Mouse (Mus musculus) forebrain, embryonic 11.5 days (tissue): Measurements from ENCODE around the gene Kif24. TPM values are rescaled to one million over a fixed set of nuclear protein-coding genes. Genes with fewer than 3 reads are reported as not detected.

ENCODE experiments used
- ATAC-seq: fragments of 200-750 bp; cut with Nextera tagmentation; replicated peaks from 2 replicates; pipeline ENCODE4 v1.8.0; 2017; ENCODE audit warnings: moderate TSS enrichment; ENCODE audit not compliant: low FRiP score
- DNase-seq: peaks from one replicate; pipeline ENCODE4 v3.0.0-alpha.2; 2017; ENCODE audit warnings: low spot score
- H3K27ac ChIP-seq: fragments of 300-500 bp; sonication (generic); 2 replicates; pipeline ENCODE4 v1.5.1; 2014; ENCODE audit warnings: low read depth, low read length
- H3K27me3 ChIP-seq: fragments of 300-500 bp; sonication (generic); 2 replicates; pipeline ENCODE4 v1.6.1; 2014; ENCODE audit warnings: mild to moderate bottlenecking, low read length, mixed read lengths; ENCODE audit not compliant: control insufficient read depth, insufficient read depth
- H3K36me3 ChIP-seq: fragments of 300-500 bp; sonication (generic); 2 replicates; pipeline ENCODE4 v1.6.1; 2014; ENCODE audit warnings: mild to moderate bottlenecking, low read length, moderate library complexity, mixed read lengths; ENCODE audit not compliant: control insufficient read depth, insufficient read depth
- H3K4me1 ChIP-seq: fragments of 300-500 bp; sonication (generic); replicated peaks from 2 replicates; pipeline ENCODE4 v1.6.1; 2014; ENCODE audit warnings: low read length, mixed read lengths; ENCODE audit not compliant: control insufficient read depth, insufficient read depth
- H3K4me2 ChIP-seq: fragments of 300-500 bp; sonication (generic); 2 replicates; pipeline ENCODE4 v1.6.1; 2014; ENCODE audit warnings: low read depth, mild to moderate bottlenecking, low read length, moderate library complexity, mixed read lengths; ENCODE audit not compliant: severe bottlenecking
- H3K4me3 ChIP-seq: fragments of 300-500 bp; sonication (generic); 2 replicates; pipeline ENCODE4 v1.5.1; 2014; ENCODE audit warnings: low read depth, low read length
- H3K9ac ChIP-seq: fragments of 300-500 bp; sonication (generic); 2 replicates; pipeline ENCODE4 v1.6.1; 2014; ENCODE audit warnings: low read length
- H3K9me3 ChIP-seq: fragments of 300-500 bp; sonication (generic); 2 replicates; pipeline ENCODE4 v1.6.1; 2016; ENCODE audit warnings: low read length, mixed read lengths; ENCODE audit not compliant: control insufficient read depth
- WGBS: fragments of 180-500 bp; shearing (Covaris S2); extraction: QIAGEN DNeasy Blood & Tissue Kit; methylation state at CpG from one replicate; pipeline ENCODE4 v1.1.7; 2014; 5-methylcytosine and 5-hydroxymethylcytosine counted together
- polyA plus RNA-seq: library from polyadenylated mRNA; unstranded; fragments of >200 nt; fragmentation: Nextera tagmentation; extraction: Ambion mirVana; gene quantifications from 2 replicates; pipeline ENCODE4 v1.2.1, GENCODE M21; 2014

Gene Kif24
- polyA plus RNA-seq, 1 experiment from 2014 or later: 15.8 TPM

DNA sequence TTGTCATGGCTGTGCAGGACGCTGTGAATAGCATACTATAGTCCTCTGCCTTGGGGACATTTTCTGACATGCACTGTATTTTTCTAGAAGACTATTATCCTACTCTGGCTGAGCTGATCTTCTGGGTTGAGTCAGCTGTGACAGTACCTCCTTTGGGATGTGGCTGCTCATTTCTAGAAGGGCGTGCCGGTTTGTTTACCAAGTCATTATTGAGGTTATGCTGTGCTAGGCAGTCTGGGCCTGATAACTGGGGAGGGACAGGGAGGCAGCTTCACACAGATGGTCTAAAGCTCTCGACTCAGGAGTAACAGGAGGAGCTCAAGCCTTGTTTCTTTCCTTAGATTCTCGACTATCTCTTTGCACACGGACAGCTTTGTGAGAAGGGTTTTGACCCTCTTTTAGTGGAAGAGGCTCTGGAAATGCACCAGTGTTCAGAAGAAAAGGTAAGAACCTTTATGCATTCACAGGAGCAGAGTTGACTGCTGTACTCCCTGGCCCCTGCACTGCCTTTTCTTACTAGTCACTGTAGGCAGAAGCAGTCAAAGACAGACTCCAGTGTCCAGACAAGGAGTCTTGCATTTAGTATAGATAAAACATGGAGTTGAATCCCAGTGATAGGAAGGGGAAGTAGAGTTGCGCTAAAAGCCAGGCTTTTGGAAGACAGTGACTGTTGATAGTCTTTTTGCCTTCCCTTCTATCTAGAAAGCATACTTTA is 76.8 kb downstream of the Kif24 start:
- ATAC-seq: no peak
- no peak for DNase-seq
- Histone ChIP-seq H3K27ac (no peak overlapping the region), H3K4me3 (no peak overlapping the region), H3K4me1 (no peaks in the 10 kb centered on the region), H3K9ac (no peak overlapping the region), H3K9me3 (no peaks in the 10 kb centered on the region), H3K4me2 (no peak overlapping the region), H3K27me3 (no peaks in the 10 kb centered on the region), H3K36me3 (no peaks in the 10 kb centered on the region; the same call in 1 of the 2 replicates)
- 91% methylated on average over 7 of the region's 7 CpGs for WGBS

DNA sequence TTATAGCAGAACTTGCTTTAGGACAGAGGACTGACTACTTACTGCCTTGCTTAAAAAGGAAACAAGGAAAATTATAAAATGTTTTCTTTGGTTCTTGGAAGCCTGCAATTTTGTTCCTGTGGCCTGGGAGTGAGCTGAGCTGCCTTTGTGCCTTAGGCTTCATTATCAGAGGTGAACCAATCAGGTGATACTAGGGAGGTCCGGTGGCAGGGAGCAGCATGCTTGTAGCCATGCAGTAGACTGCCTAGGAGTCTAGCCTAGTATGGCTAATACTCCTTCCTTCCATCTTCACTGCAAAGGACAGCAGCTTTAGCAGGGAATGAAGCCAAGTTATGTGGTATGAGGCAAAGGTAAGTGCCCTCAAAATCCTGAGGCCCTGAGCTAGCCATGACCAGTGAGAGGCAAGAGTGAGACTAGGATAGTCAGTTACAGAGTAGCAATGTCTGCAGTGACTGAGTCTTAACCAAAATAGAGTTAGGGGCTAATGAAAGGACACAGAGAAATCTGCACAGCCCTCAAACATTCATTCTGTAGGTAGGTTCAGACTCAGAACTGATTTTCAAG is 78.2 kb downstream of the Kif24 start:
- H3K9ac ChIP-seq: no peak overlapping the region
- DNase-seq (no peak), ATAC-seq (no peak)
- 91% methylated on average over 1 of the region's 1 CpGs for WGBS
- no peak overlapping the region for H3K4me2 ChIP-seq
- H3K9me3 ChIP-seq: no peaks in the 10 kb centered on the region
- no peak overlapping the region for H3K4me3 ChIP-seq
- no peaks in the 10 kb centered on the region for H3K27me3 ChIP-seq
- H3K4me1 ChIP-seq: no peaks in the 10 kb centered on the region
- H3K27ac ChIP-seq: no peak overlapping the region
- peaks cover 3% of the 10 kb centered on the region; the same call in 1 of the 2 replicates for H3K36me3 ChIP-seq

DNA sequence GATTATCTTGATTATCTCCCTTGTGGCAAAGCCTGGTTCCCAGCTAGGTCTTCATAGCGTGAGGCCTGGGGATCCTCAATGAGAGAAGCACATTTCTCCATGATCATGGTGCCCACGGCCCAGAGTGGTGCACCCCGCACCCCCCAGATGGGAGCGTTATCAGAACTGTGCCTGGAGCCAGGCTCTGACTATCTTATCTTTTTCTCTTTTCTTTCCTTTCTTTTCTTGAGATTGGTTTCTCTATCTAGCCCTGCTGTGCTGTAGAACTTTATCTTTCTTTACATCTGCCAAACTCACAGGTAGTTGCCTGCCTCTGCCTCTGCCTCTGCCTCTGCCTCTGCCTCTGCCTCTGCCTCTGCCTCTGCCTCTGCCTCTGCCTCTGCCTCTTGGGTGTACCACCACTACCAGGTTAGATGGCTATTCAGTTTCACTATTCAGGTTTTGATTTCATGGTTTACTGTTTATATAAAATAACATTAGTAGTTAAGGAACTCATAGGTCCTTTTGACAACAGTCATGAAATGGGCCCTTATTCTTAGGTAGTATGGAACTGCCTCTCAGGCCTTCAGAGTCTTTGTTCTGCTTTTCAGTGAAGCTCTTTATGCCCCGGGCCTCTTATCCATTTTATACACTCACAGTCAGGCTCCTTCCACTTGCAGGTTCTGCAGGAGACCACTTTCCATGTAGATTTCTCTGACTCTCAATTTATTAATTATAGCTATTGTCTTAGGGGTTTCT is 83.3 kb downstream of the Kif24 start:
- DNase-seq: no peak
- H3K9me3 ChIP-seq: no peaks in the 10 kb centered on the region
- no peak overlapping the region for H3K27ac ChIP-seq
- no peak overlapping the region for H3K4me2 ChIP-seq
- no peak overlapping the region for H3K9ac ChIP-seq
- WGBS: 89% methylated on average over 5 of the region's 5 CpGs
- peaks cover 15% of the 10 kb centered on the region for H3K36me3 ChIP-seq
- ATAC-seq: no peak
- H3K4me1 ChIP-seq: no peaks in the 10 kb centered on the region
- no peaks in the 10 kb centered on the region for H3K27me3 ChIP-seq
- no peak overlapping the region for H3K4me3 ChIP-seq

DNA sequence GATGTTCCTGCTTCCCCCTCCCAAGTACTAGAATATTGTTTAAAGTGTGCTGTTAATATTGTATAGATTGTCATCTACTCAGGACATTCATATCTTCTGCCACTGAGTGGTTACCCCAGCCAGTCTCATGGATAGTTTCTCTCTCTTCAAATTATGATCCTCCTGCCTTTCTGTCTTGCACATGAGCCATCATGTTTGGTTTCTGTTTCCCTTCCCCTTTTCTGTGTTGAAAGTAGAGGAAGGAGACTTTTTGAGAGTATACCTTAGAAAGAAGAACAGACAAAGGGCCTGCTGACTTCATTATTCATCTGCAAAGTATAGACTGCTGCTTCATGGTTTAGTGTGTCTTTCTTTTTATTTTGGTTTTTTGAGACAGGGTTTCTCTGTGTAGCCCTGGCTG is 87.1 kb downstream of the Kif24 start:
- Histone ChIP-seq H3K27me3 (no peaks in the 10 kb centered on the region), H3K27ac (no peak overlapping the region), H3K9ac (no peak overlapping the region), H3K9me3 (no peaks in the 10 kb centered on the region), H3K36me3 (peaks cover 15% of the 10 kb centered on the region), H3K4me3 (no peak overlapping the region), H3K4me1 (no peaks in the 10 kb centered on the region), H3K4me2 (no peak overlapping the region)
- no peak for DNase-seq
- ATAC-seq: no peak

DNA sequence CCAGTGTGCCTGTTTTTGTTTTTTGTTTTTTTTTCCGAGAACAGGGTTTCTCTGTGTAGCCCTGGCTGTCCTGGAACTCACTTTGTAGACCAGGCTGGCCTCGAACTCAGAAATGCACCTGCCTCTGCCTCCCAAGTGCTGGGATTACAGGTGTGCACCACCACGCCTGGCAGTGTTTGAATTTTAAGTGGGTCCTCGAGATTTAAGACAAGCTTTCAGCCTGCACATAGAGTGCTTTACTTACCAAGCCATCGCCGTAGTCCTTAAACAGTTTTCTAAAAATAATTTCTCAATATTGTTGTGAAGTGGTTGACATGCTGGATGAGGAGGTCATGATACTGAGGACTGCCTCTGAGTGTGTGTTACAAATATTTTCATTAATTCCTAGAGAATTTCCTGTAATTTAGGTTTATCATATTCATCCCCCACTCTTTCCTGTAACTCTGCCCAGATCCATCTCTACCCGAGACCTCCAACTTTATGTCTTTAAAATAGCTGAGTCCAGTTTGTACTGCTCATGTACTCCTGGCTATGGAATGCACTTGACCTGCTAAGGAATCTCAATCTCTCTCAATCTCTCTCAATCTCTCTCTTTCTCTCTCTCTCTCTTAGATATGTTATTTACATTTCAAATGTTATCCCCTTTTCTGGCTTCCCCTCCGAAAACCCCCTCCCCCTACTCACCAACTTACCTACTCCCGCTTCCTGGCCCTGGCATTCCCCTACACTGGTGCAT is 94.8 kb downstream of the Kif24 start:
- no peak for DNase-seq
- no peak overlapping the region for H3K27ac ChIP-seq
- no peak for ATAC-seq
- no peak overlapping the region for H3K9ac ChIP-seq
- no peaks in the 10 kb centered on the region for H3K27me3 ChIP-seq
- no peaks in the 10 kb centered on the region for H3K9me3 ChIP-seq
- H3K4me1 ChIP-seq: no peaks in the 10 kb centered on the region
- H3K4me3 ChIP-seq: no peak overlapping the region
- 95% methylated on average over 9 of the region's 9 CpGs for WGBS
- no peak overlapping the region for H3K4me2 ChIP-seq
- H3K36me3 ChIP-seq: no peaks in the 10 kb centered on the region

DNA sequence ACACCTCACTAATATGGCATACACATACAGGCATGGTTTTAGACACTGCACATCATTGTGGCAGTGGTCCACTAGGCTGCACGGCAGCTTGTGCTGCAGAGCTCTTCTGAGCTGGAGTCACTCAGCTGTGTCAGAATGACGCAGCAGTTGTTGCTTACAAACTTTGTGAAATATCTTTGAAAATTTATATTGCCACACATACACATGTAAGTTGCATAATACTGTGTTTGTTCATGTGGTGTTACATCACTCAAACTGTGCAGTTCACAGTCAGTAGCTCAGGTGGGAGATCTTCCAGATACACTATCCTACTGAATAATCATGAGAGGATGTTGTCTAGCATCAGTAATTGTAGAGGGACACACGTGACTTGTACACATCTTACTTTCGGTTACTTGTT is 96.5 kb downstream of the Kif24 start:
- no peaks in the 10 kb centered on the region for H3K9me3 ChIP-seq
- H3K4me2 ChIP-seq: no peak overlapping the region
- H3K36me3 ChIP-seq: no peaks in the 10 kb centered on the region
- H3K9ac ChIP-seq: no peak overlapping the region
- no peaks in the 10 kb centered on the region for H3K27me3 ChIP-seq
- no peaks in the 10 kb centered on the region for H3K4me1 ChIP-seq
- no peak overlapping the region for H3K4me3 ChIP-seq
- ATAC-seq (no peak), DNase-seq (no peak)
- H3K27ac ChIP-seq: no peak overlapping the region
- WGBS: 93% methylated on average over 4 of the region's 4 CpGs

DNA sequence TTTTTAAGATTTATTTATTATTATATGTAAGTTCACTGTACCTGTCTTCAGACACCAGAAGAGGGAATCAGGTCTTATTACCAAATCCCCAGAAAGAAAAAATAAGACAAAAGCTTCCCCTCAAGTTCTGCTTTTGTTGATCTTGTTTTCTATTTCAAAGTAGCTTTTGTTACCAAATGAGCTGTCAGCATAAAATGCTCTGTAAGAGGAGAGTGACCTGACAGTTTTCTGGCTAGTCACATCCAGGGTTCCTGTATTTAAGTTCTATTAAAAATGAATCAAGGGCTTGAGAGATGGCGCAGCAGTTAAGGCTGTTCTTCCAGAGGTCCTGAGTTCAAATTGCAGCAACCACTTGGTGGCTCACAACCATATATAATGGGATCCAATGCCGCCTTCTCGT is 103.6 kb downstream of the Kif24 start:
- no peaks in the 10 kb centered on the region for H3K36me3 ChIP-seq
- 0 out of 2 replicates have a peak, but pooled peaks cover 3% of the 10 kb centered on the region for H3K4me1 ChIP-seq
- no peak overlapping the region for H3K9ac ChIP-seq
- no peak overlapping the region for H3K4me2 ChIP-seq
- no peak for DNase-seq
- H3K4me3 ChIP-seq: no peak overlapping the region
- no peak for ATAC-seq
- H3K9me3 ChIP-seq: no peaks in the 10 kb centered on the region
- H3K27me3 ChIP-seq: no peaks in the 10 kb centered on the region
- H3K27ac ChIP-seq: no peak overlapping the region
- WGBS: 98% methylated on average over 3 of the region's 3 CpGs

DNA sequence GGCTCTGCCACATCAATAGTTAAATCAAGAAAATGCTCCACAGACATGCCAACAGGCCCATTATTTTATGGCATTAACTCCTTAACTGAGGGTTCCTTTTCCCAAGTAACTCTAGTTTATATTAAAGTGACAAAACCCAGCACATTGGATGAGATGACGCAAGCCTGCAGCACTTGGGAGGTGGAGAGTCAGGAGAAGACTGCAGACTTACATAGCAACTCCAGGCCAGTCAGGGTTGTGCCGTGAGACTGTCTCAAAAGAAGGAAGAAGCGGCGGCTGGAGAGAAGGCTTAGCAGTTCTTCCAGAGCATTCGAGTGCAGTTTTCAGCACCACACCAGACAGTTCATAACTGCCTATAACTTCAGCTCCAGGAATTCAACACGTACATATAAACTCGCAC is 105.3 kb downstream of the Kif24 start:
- no peak overlapping the region for H3K27ac ChIP-seq
- H3K4me2 ChIP-seq: no peak overlapping the region
- H3K9me3 ChIP-seq: no peaks in the 10 kb centered on the region
- DNase-seq (no peak), ATAC-seq (no peak)
- no peak overlapping the region for H3K9ac ChIP-seq
- 0 out of 2 replicates have a peak, but pooled peaks cover 3% of the 10 kb centered on the region for H3K4me1 ChIP-seq
- H3K27me3 ChIP-seq: no peaks in the 10 kb centered on the region
- no peak overlapping the region for H3K4me3 ChIP-seq
- H3K36me3 ChIP-seq: no peaks in the 10 kb centered on the region; the same call in 1 of the 2 replicates
- 93% methylated on average over 7 of the region's 7 CpGs for WGBS
